Mouse (Mus musculus): Measurements from ENCODE around the gene Hbp1. TPM values are rescaled to one million over a fixed set of nuclear protein-coding genes. Genes with fewer than 3 reads are reported as not detected.

Hbp1 gene
- total and polyA plus RNA-seq, 2 experiments from 2014 or later: 38.5 to 48.4 TPM

GRCm38 (mm10) chr12:31939026-31939425, 11.3 kb downstream of the Hbp1 start:
- Histone ChIP-seq H3K4me1 (ENCODE audit: insufficient read depth) (no peaks in the 10 kb centered on the region), H3K4me3 (ENCODE audit: low read depth, low read length) (no peak overlapping the region), H3K36me3 (ENCODE audit: insufficient read depth) (peaks cover 50% of the 10 kb centered on the region), H3K4me2 (ENCODE audit: low read depth) (no peak overlapping the region), H3K9ac (no peak overlapping the region), H3K27me3 (ENCODE audit: insufficient read depth, low read length) (no peaks in the 10 kb centered on the region), H3K27ac (ENCODE audit: low read depth, low read length) (no peak overlapping the region), H3K9me3 (ENCODE audit: low read length) (no peaks in the 10 kb centered on the region)
- ATAC-seq (no peak), DNase-seq (no peak)
- no peak for TF ChIP-seq CTCF (IDR thresholded peaks at IDR 0.05; ENCODE audit: low read depth)

GRCm38 (mm10) chr12:31938391-31938997, 11.8 kb downstream of the Hbp1 start:
- TF ChIP-seq CTCF (IDR thresholded peaks at IDR 0.05; ENCODE audit: low read depth): no peak
- no peaks in the 10 kb centered on the region for H3K9me3 ChIP-seq (ENCODE audit: low read length)
- peaks cover 50% of the 10 kb centered on the region for H3K36me3 ChIP-seq (ENCODE audit: insufficient read depth)
- no peak overlapping the region for H3K27ac ChIP-seq (ENCODE audit: low read depth, low read length)
- no peak overlapping the region for H3K4me3 ChIP-seq (ENCODE audit: low read depth, low read length)
- no peak for DNase-seq
- ATAC-seq: no peak
- H3K27me3 ChIP-seq (ENCODE audit: insufficient read depth, low read length): no peaks in the 10 kb centered on the region
- H3K9ac ChIP-seq: no peak overlapping the region
- H3K4me2 ChIP-seq (ENCODE audit: low read depth): no peak overlapping the region
- no peaks in the 10 kb centered on the region for H3K4me1 ChIP-seq (ENCODE audit: insufficient read depth)
- WGBS: 91% methylated on average over 4 of the region's 4 CpGs

GRCm38 (mm10) chr12:31937613-31938012, 12.7 kb downstream of the Hbp1 start:
- TF ChIP-seq CTCF (IDR thresholded peaks at IDR 0.05; ENCODE audit: low read depth): no peak
- WGBS: 93% methylated on average over 3 of the region's 3 CpGs
- no peaks in the 10 kb centered on the region for H3K27me3 ChIP-seq (ENCODE audit: insufficient read depth, low read length)
- H3K4me3 ChIP-seq (ENCODE audit: low read depth, low read length): no peak overlapping the region
- DNase-seq (no peak), ATAC-seq (no peak)
- peaks cover 53% of the 10 kb centered on the region for H3K36me3 ChIP-seq (ENCODE audit: insufficient read depth)
- no peaks in the 10 kb centered on the region for H3K9me3 ChIP-seq (ENCODE audit: low read length)
- no peaks in the 10 kb centered on the region for H3K4me1 ChIP-seq (ENCODE audit: insufficient read depth)
- H3K4me2 ChIP-seq (ENCODE audit: low read depth): no peak overlapping the region
- no peak overlapping the region for H3K9ac ChIP-seq
- H3K27ac ChIP-seq (ENCODE audit: low read depth, low read length): no peak overlapping the region

GRCm38 (mm10) chr12:31936657-31937300, 13.6 kb downstream of the Hbp1 start:
- 42% methylated on average over 6 of the region's 6 CpGs for WGBS
- Histone ChIP-seq H3K36me3 (ENCODE audit: insufficient read depth) (peaks cover 53% of the 10 kb centered on the region), H3K9me3 (ENCODE audit: low read length) (no peaks in the 10 kb centered on the region)

GRCm38 (mm10) chr12:31931818-31932217, 18.5 kb downstream of the Hbp1 start:
- Histone ChIP-seq H3K9me3 (ENCODE audit: low read length) (no peaks in the 10 kb centered on the region), H3K4me1 (ENCODE audit: insufficient read depth) (no peaks in the 10 kb centered on the region), H3K27me3 (ENCODE audit: insufficient read depth, low read length) (no peaks in the 10 kb centered on the region), H3K9ac (no peak overlapping the region), H3K4me2 (ENCODE audit: low read depth) (no peak overlapping the region), H3K36me3 (ENCODE audit: insufficient read depth) (peaks cover 53% of the 10 kb centered on the region), H3K4me3 (ENCODE audit: low read depth, low read length) (no peak overlapping the region), H3K27ac (ENCODE audit: low read depth, low read length) (no peak overlapping the region)
- ATAC-seq (peak; percentile 54), DNase-seq (no peak)
- WGBS: 92% methylated on average over 3 of the region's 3 CpGs
- peak; percentile 40 for TF ChIP-seq CTCF (IDR thresholded peaks at IDR 0.05; ENCODE audit: low read depth)

More at GRCm38 (mm10) chr12:31936657-31937300, 13.6 kb downstream of the Hbp1 start:
- ATAC-seq: no peak
- Histone ChIP-seq H3K9ac (no peak overlapping the region), H3K4me2 (ENCODE audit: low read depth) (no peak overlapping the region), H3K27ac (ENCODE audit: low read depth, low read length) (no peak overlapping the region), H3K4me1 (ENCODE audit: insufficient read depth) (no peaks in the 10 kb centered on the region), H3K27me3 (ENCODE audit: insufficient read depth, low read length) (no peaks in the 10 kb centered on the region), H3K4me3 (ENCODE audit: low read depth, low read length) (no peak overlapping the region)
- DNase-seq: no peak
- TF ChIP-seq CTCF (IDR thresholded peaks at IDR 0.05; ENCODE audit: low read depth): no peak

- no peak for DNase-seq
- Histone ChIP-seq H3K27ac (ENCODE audit: low read depth, low read length) (no peak overlapping the region), H3K4me3 (ENCODE audit: low read depth, low read length) (no peak overlapping the region), H3K9ac (no peak overlapping the region), H3K27me3 (ENCODE audit: insufficient read depth, low read length) (no peaks in the 10 kb centered on the region), H3K36me3 (ENCODE audit: insufficient read depth) (peaks cover 54% of the 10 kb centered on the region), H3K4me1 (ENCODE audit: insufficient read depth) (no peaks in the 10 kb centered on the region), H3K9me3 (ENCODE audit: low read length) (no peaks in the 10 kb centered on the region), H3K4me2 (ENCODE audit: low read depth) (no peak overlapping the region)
- 68% methylated on average over 3 of the region's 3 CpGs for WGBS
- no peak for TF ChIP-seq CTCF (IDR thresholded peaks at IDR 0.05; ENCODE audit: low read depth)
- no peak for ATAC-seq
Observed at GRCm38 (mm10) chr12:31928498-31928897, 21.8 kb downstream of the Hbp1 start.

- ATAC-seq (peak; percentile 88), DNase-seq (peak; percentile 78)
- H3K4me1 ChIP-seq (ENCODE audit: insufficient read depth): no peaks in the 10 kb centered on the region
- no peaks in the 10 kb centered on the region for H3K9me3 ChIP-seq (ENCODE audit: low read length)
- H3K4me3 ChIP-seq (ENCODE audit: low read depth, low read length): no peak overlapping the region
- H3K9ac ChIP-seq: no peak overlapping the region
- H3K4me2 ChIP-seq (ENCODE audit: low read depth): no peak overlapping the region
- no peaks in the 10 kb centered on the region for H3K27me3 ChIP-seq (ENCODE audit: insufficient read depth, low read length)
- 37% methylated on average over 4 of the region's 4 CpGs for WGBS
- no peak overlapping the region for H3K27ac ChIP-seq (ENCODE audit: low read depth, low read length)
- TF ChIP-seq CTCF (IDR thresholded peaks at IDR 0.05; ENCODE audit: low read depth): peak; percentile 94
- peaks cover 48% of the 10 kb centered on the region for H3K36me3 ChIP-seq (ENCODE audit: insufficient read depth)
Observed at GRCm38 (mm10) chr12:31926661-31927061, 23.7 kb downstream of the Hbp1 start.

Measured in forebrain, postnatal 0 days (tissue).